Mouse (Mus musculus) small intestine, adult 2 months (tissue): ENCODE data around the gene Rac3.

Experiments used
- CTCF ChIP-seq: fragments of 200-500 bp; IDR thresholded peaks from 2 replicates; pipeline ENCODE4 v1.5.1; 2012; ENCODE audit warnings: low read depth, mild to moderate bottlenecking, control low read depth, inconsistent platforms, low read length, moderate library complexity, mixed read lengths; ENCODE audit not compliant: insufficient replicate concordance, insufficient read length; ENCODE audit errors: extremely low read depth
- POLR2A ChIP-seq: fragments of 200-500 bp; IDR thresholded peaks from 2 replicates; pipeline ENCODE4 v1.6.1; 2012; ENCODE audit warnings: low read depth, mild to moderate bottlenecking, control low read depth, inconsistent platforms, low read length, moderate library complexity

DNA sequence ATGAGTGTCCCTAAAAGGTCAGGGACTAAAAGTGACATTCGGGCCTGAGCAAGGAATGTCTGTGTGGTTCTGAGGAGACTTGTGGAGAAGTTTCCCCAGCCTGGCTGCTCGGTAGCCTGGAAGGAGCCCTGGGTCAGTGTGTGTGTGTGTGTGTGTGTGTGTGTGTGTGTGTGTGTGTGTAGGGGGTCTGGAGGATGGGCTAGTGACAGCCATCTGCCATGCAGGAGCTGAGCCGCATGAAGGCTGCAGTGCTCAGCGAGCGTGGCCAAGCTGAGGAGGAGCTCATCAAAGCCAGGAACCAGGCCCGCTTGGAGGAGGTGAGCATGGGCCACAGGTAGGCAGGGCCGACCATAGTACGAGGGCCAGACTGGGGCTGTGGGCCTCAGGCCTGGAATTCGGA lies 2.0 kb upstream of the Rac3 start:
- TF ChIP-seq POLR2A (no peak), CTCF (no peak)
